Mouse (Mus musculus): ENCODE data around the gene Ldhc. TPM values are rescaled to one million over a fixed set of nuclear protein-coding genes. Genes with fewer than 3 reads are reported as not detected.
A peak's percentile ranks its signal among the peaks of the same experiment; 100 is the strongest.

Ldhc gene
- polyA plus RNA-seq, 1 experiment from 2014 or later, result not detected

GRCm38 (mm10) chr7:46846486-46847244, 14.3 kb upstream of the Ldhc start:
- Histone ChIP-seq H3K27me3 (replicated peaks; ENCODE audit: control insufficient read depth, insufficient read depth, low read length) (no peaks in the 10 kb centered on the region), H3K27ac (ENCODE audit: low read depth, low read length) (peak overlapping the region; percentile 78; the same call in 1 of the 2 replicates), H3K9me3 (replicated peaks; ENCODE audit: control insufficient read depth, low read length) (no peaks in the 10 kb centered on the region), H3K4me2 (ENCODE audit: low read length) (peak overlapping the region; percentile 84), H3K9ac (ENCODE audit: low read length) (peak overlapping the region; percentile 89), H3K36me3 (ENCODE audit: control insufficient read depth, insufficient read depth, low read length) (peaks cover 39% of the 10 kb centered on the region), H3K4me1 (ENCODE audit: control insufficient read depth, insufficient read depth, low read length) (no peaks in the 10 kb centered on the region; the same call in 1 of the 2 replicates), H3K4me3 (ENCODE audit: low read depth, low read length) (peak overlapping the region; percentile 72)
- ATAC-seq (peak; percentile 54), DNase-seq (ENCODE audit: low spot score) (peak; percentile 85)
- WGBS, result 2% methylated on average over 28 of the region's 28 CpGs

- H3K4me3 ChIP-seq (ENCODE audit: low read depth, low read length), result no peak overlapping the region
- 87% methylated on average over 5 of the region's 5 CpGs for WGBS
- H3K27ac ChIP-seq (ENCODE audit: low read depth, low read length), result no peak overlapping the region
- no peaks in the 10 kb centered on the region; the same call in 1 of the 2 replicates for H3K4me1 ChIP-seq (ENCODE audit: control insufficient read depth, insufficient read depth, low read length)
- H3K9ac ChIP-seq (ENCODE audit: low read length), result no peak overlapping the region
- no peaks in the 10 kb centered on the region for H3K27me3 ChIP-seq (replicated peaks; ENCODE audit: control insufficient read depth, insufficient read depth, low read length)
- peaks cover 65% of the 10 kb centered on the region for H3K36me3 ChIP-seq (ENCODE audit: control insufficient read depth, insufficient read depth, low read length)
- DNase-seq (ENCODE audit: low spot score) (no peak), ATAC-seq (no peak)
- no peak overlapping the region for H3K4me2 ChIP-seq (ENCODE audit: low read length)
- no peaks in the 10 kb centered on the region for H3K9me3 ChIP-seq (replicated peaks; ENCODE audit: control insufficient read depth, low read length)
Observed at GRCm38 (mm10) chr7:46849287-46849686, 11.7 kb upstream of the Ldhc start.

- no peaks in the 10 kb centered on the region for H3K9me3 ChIP-seq (replicated peaks; ENCODE audit: control insufficient read depth, low read length)
- peaks cover 76% of the 10 kb centered on the region for H3K36me3 ChIP-seq (ENCODE audit: control insufficient read depth, insufficient read depth, low read length)
- H3K9ac ChIP-seq (ENCODE audit: low read length), result no peak overlapping the region
- no peak overlapping the region for H3K4me3 ChIP-seq (ENCODE audit: low read depth, low read length)
- no peaks in the 10 kb centered on the region for H3K27me3 ChIP-seq (replicated peaks; ENCODE audit: control insufficient read depth, insufficient read depth, low read length)
- DNase-seq (ENCODE audit: low spot score) (no peak), ATAC-seq (no peak)
- 55% methylated on average over 7 of the region's 7 CpGs for WGBS
- H3K4me2 ChIP-seq (ENCODE audit: low read length), result no peak overlapping the region
- no peaks in the 10 kb centered on the region; the same call in 1 of the 2 replicates for H3K4me1 ChIP-seq (ENCODE audit: control insufficient read depth, insufficient read depth, low read length)
- no peak overlapping the region for H3K27ac ChIP-seq (ENCODE audit: low read depth, low read length)
Observed at GRCm38 (mm10) chr7:46851026-46851425, 10.0 kb upstream of the Ldhc start.

- no peak overlapping the region for H3K9ac ChIP-seq (ENCODE audit: low read length)
- no peak for DNase-seq (ENCODE audit: low spot score)
- WGBS, result 95% methylated on average over 1 of the region's 1 CpGs
- no peaks in the 10 kb centered on the region for H3K27me3 ChIP-seq (replicated peaks; ENCODE audit: control insufficient read depth, insufficient read depth, low read length)
- peaks cover 79% of the 10 kb centered on the region for H3K36me3 ChIP-seq (ENCODE audit: control insufficient read depth, insufficient read depth, low read length)
- no peak for ATAC-seq
- no peak overlapping the region for H3K4me2 ChIP-seq (ENCODE audit: low read length)
- no peak overlapping the region for H3K27ac ChIP-seq (ENCODE audit: low read depth, low read length)
- H3K9me3 ChIP-seq (replicated peaks; ENCODE audit: control insufficient read depth, low read length), result no peaks in the 10 kb centered on the region
- H3K4me1 ChIP-seq (ENCODE audit: control insufficient read depth, insufficient read depth, low read length), result no peaks in the 10 kb centered on the region
- H3K4me3 ChIP-seq (ENCODE audit: low read depth, low read length), result no peak overlapping the region
Observed at GRCm38 (mm10) chr7:46852666-46853065, 8.3 kb upstream of the Ldhc start.

- no peaks in the 10 kb centered on the region for H3K9me3 ChIP-seq (replicated peaks; ENCODE audit: control insufficient read depth, low read length)
- no peak for ATAC-seq
- H3K36me3 ChIP-seq (ENCODE audit: control insufficient read depth, insufficient read depth, low read length), result peaks cover 74% of the 10 kb centered on the region
- H3K27ac ChIP-seq (ENCODE audit: low read depth, low read length), result no peak overlapping the region
- no peaks in the 10 kb centered on the region for H3K4me1 ChIP-seq (ENCODE audit: control insufficient read depth, insufficient read depth, low read length)
- no peak overlapping the region for H3K4me3 ChIP-seq (ENCODE audit: low read depth, low read length)
- no peak for DNase-seq (ENCODE audit: low spot score)
- H3K9ac ChIP-seq (ENCODE audit: low read length), result no peak overlapping the region
- 82% methylated on average over 9 of the region's 9 CpGs for WGBS
- no peaks in the 10 kb centered on the region for H3K27me3 ChIP-seq (replicated peaks; ENCODE audit: control insufficient read depth, insufficient read depth, low read length)
- no peak overlapping the region for H3K4me2 ChIP-seq (ENCODE audit: low read length)
Observed at GRCm38 (mm10) chr7:46853365-46853764, 7.6 kb upstream of the Ldhc start.

GRCm38 (mm10) chr7:46855866-46856560, 5.0 kb upstream of the Ldhc start:
- no peaks in the 10 kb centered on the region for H3K4me1 ChIP-seq (ENCODE audit: control insufficient read depth, insufficient read depth, low read length)
- no peak overlapping the region for H3K4me2 ChIP-seq (ENCODE audit: low read length)
- DNase-seq (ENCODE audit: low spot score) (no peak), ATAC-seq (no peak)
- no peak overlapping the region for H3K4me3 ChIP-seq (ENCODE audit: low read depth, low read length)
- H3K9ac ChIP-seq (ENCODE audit: low read length), result no peak overlapping the region
- no peak overlapping the region for H3K27ac ChIP-seq (ENCODE audit: low read depth, low read length)
- H3K36me3 ChIP-seq (ENCODE audit: control insufficient read depth, insufficient read depth, low read length), result peaks cover 48% of the 10 kb centered on the region
- WGBS, result 68% methylated on average over 7 of the region's 7 CpGs
- no peaks in the 10 kb centered on the region for H3K27me3 ChIP-seq (replicated peaks; ENCODE audit: control insufficient read depth, insufficient read depth, low read length)
- H3K9me3 ChIP-seq (replicated peaks; ENCODE audit: control insufficient read depth, low read length), result no peaks in the 10 kb centered on the region

- H3K36me3 ChIP-seq (ENCODE audit: control insufficient read depth, insufficient read depth, low read length), result peaks cover 34% of the 10 kb centered on the region
- H3K27ac ChIP-seq (ENCODE audit: low read depth, low read length), result no peak overlapping the region
- no peaks in the 10 kb centered on the region for H3K4me1 ChIP-seq (ENCODE audit: control insufficient read depth, insufficient read depth, low read length)
- H3K9me3 ChIP-seq (replicated peaks; ENCODE audit: control insufficient read depth, low read length), result no peaks in the 10 kb centered on the region
- H3K4me3 ChIP-seq (ENCODE audit: low read depth, low read length), result no peak overlapping the region
- H3K9ac ChIP-seq (ENCODE audit: low read length), result no peak overlapping the region
- no peak for DNase-seq (ENCODE audit: low spot score)
- no peaks in the 10 kb centered on the region for H3K27me3 ChIP-seq (replicated peaks; ENCODE audit: control insufficient read depth, insufficient read depth, low read length)
- no peak for ATAC-seq
- no peak overlapping the region for H3K4me2 ChIP-seq (ENCODE audit: low read length)
- 82% methylated on average over 9 of the region's 9 CpGs for WGBS
Observed at GRCm38 (mm10) chr7:46857436-46857835, 3.6 kb upstream of the Ldhc start.

GRCm38 (mm10) chr7:46859031-46859430, 2.0 kb upstream of the Ldhc start:
- Histone ChIP-seq H3K9ac (ENCODE audit: low read length) (no peak overlapping the region), H3K9me3 (replicated peaks; ENCODE audit: control insufficient read depth, low read length) (no peaks in the 10 kb centered on the region), H3K27ac (ENCODE audit: low read depth, low read length) (no peak overlapping the region), H3K4me3 (ENCODE audit: low read depth, low read length) (no peak overlapping the region), H3K36me3 (ENCODE audit: control insufficient read depth, insufficient read depth, low read length) (peaks cover 18% of the 10 kb centered on the region), H3K27me3 (replicated peaks; ENCODE audit: control insufficient read depth, insufficient read depth, low read length) (no peaks in the 10 kb centered on the region), H3K4me2 (ENCODE audit: low read length) (no peak overlapping the region), H3K4me1 (ENCODE audit: control insufficient read depth, insufficient read depth, low read length) (no peaks in the 10 kb centered on the region)
- 68% methylated on average over 6 of the region's 6 CpGs for WGBS
- ATAC-seq (no peak), DNase-seq (ENCODE audit: low spot score) (no peak)

GRCm38 (mm10) chr7:46871988-46872387, 11.0 kb downstream of the Ldhc start:
- no peak for DNase-seq (ENCODE audit: low spot score)
- Histone ChIP-seq H3K4me3 (ENCODE audit: low read depth, low read length) (no peak overlapping the region), H3K36me3 (ENCODE audit: control insufficient read depth, insufficient read depth, low read length) (no peaks in the 10 kb centered on the region), H3K27me3 (replicated peaks; ENCODE audit: control insufficient read depth, insufficient read depth, low read length) (no peaks in the 10 kb centered on the region), H3K4me1 (ENCODE audit: control insufficient read depth, insufficient read depth, low read length) (no peaks in the 10 kb centered on the region), H3K27ac (ENCODE audit: low read depth, low read length) (no peak overlapping the region), H3K9ac (ENCODE audit: low read length) (no peak overlapping the region), H3K4me2 (ENCODE audit: low read length) (no peak overlapping the region), H3K9me3 (replicated peaks; ENCODE audit: control insufficient read depth, low read length) (no peaks in the 10 kb centered on the region)
- no peak for ATAC-seq
- 83% methylated on average over 4 of the region's 4 CpGs for WGBS
